Mouse (Mus musculus): ENCODE results near the gene Rbpj. TPM values are rescaled to one million over a fixed set of nuclear protein-coding genes. Genes with fewer than 3 reads are reported as not detected.

Gene Rbpj
- polyA plus RNA-seq, 1 experiment = 25.7 TPM

- DNase-seq = no peak
- Histone ChIP-seq H3K4me3 (ENCODE audit: control insufficient read depth, insufficient read depth, low read length) (no peak overlapping the region), H3K27me3 (ENCODE audit: control insufficient read depth, insufficient read depth, low read length) (no peaks in the 10 kb centered on the region), H3K36me3 (ENCODE audit: control insufficient read depth, insufficient read depth, low read length) (no peaks in the 10 kb centered on the region), H3K27ac (ENCODE audit: control insufficient read depth, insufficient read depth, low read length) (no peak overlapping the region), H3K4me1 (replicated peaks; ENCODE audit: control insufficient read depth, insufficient read depth, low read length) (no peaks in the 10 kb centered on the region)
- TF ChIP-seq POLR2A (IDR thresholded peaks at IDR 0.05; ENCODE audit: control insufficient read depth, extremely low read depth, insufficient read depth, low read length, poor library complexity) (no peak), CTCF (IDR thresholded peaks at IDR 0.05; ENCODE audit: borderline replicate concordance, control insufficient read depth, extremely low read depth, insufficient read depth, low read length, poor library complexity) (no peak)
- 94% methylated on average over 7 of the region's 7 CpGs for WGBS
Measured at GRCm38 (mm10) chr5:53561160-53561559, 95.2 kb downstream of the Rbpj start.

- H3K4me3 ChIP-seq (ENCODE audit: control insufficient read depth, insufficient read depth, low read length) = no peak overlapping the region
- no peak overlapping the region for H3K27ac ChIP-seq (ENCODE audit: control insufficient read depth, insufficient read depth, low read length)
- no peaks in the 10 kb centered on the region for H3K27me3 ChIP-seq (ENCODE audit: control insufficient read depth, insufficient read depth, low read length)
- H3K4me1 ChIP-seq (replicated peaks; ENCODE audit: control insufficient read depth, insufficient read depth, low read length) = peaks cover 7% of the 10 kb centered on the region
- no peak for DNase-seq
- WGBS = 97% methylated on average over 19 of the region's 19 CpGs
- TF ChIP-seq POLR2A (IDR thresholded peaks at IDR 0.05; ENCODE audit: control insufficient read depth, extremely low read depth, insufficient read depth, low read length, poor library complexity) (no peak), CTCF (IDR thresholded peaks at IDR 0.05; ENCODE audit: borderline replicate concordance, control insufficient read depth, extremely low read depth, insufficient read depth, low read length, poor library complexity) (no peak)
- no peaks in the 10 kb centered on the region for H3K36me3 ChIP-seq (ENCODE audit: control insufficient read depth, insufficient read depth, low read length)
Measured at GRCm38 (mm10) chr5:53564309-53564708, 98.4 kb downstream of the Rbpj start.

DNA sequence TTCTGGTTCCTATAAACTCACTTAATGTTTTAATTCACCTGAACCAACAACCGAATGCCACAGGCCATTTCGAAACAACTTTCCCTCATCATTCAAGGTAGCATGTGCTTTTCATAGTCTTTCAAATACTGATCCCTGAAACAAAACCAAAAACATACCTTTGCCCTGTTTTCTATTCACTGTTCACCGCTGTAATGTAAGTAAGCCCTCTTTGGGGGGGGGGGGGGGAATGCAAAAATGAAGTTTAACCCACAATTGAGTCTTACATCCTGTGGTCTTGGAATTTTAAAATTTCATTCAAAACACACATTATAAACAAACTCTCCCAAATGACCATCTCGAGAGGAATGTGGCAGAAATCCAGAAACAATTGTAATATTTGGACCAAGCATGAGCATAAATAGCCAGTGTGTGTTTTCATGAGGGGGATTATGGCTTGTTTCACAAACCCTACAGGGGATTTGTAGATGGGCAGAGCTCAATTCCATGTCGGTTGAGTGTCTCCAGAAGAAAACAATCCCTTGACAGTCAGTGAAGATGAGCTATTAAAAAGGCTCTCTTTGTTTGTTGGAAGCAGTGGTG is 99.4 kb downstream of the Rbpj start:
- Histone ChIP-seq H3K27me3 (ENCODE audit: control insufficient read depth, insufficient read depth, low read length) (no peaks in the 10 kb centered on the region), H3K27ac (ENCODE audit: control insufficient read depth, insufficient read depth, low read length) (no peak overlapping the region), H3K4me3 (ENCODE audit: control insufficient read depth, insufficient read depth, low read length) (no peak overlapping the region), H3K36me3 (ENCODE audit: control insufficient read depth, insufficient read depth, low read length) (no peaks in the 10 kb centered on the region), H3K4me1 (replicated peaks; ENCODE audit: control insufficient read depth, insufficient read depth, low read length) (peaks cover 7% of the 10 kb centered on the region)
- TF ChIP-seq CTCF (IDR thresholded peaks at IDR 0.05; ENCODE audit: borderline replicate concordance, control insufficient read depth, extremely low read depth, insufficient read depth, low read length, poor library complexity) = no peak
- TF ChIP-seq POLR2A (IDR thresholded peaks at IDR 0.05; ENCODE audit: control insufficient read depth, extremely low read depth, insufficient read depth, low read length, poor library complexity) = no peak
- DNase-seq = no peak
- 94% methylated on average over 5 of the region's 5 CpGs for WGBS

DNA sequence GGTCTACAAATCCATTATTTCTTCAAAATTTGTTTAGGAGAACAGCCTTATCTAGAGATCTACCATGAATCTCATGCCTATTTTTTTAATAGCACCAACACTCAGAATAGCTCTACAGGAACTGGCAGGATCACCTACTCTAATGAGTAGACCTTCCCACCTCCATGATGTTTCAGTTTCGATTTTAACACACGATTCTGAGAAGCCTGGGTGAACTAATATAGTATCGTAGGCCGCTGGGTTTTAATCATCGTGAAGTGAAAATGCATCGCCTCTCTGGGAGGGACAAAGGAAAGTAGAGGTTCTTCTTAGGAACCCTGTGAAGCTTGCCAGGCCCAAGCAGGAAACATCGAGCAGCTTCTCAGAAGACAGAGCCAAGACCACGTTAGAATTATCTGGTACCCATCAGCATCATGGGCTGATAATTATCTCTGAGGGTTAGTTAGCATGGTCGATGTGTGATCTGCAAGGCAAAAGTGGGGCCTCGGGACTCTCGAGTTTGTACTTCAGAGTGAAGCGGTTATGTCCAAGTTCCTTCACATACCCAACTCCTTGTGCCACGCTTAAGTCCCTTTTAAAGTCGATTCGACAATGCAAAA is 100.6 kb downstream of the Rbpj start:
- no peaks in the 10 kb centered on the region for H3K27me3 ChIP-seq (ENCODE audit: control insufficient read depth, insufficient read depth, low read length)
- H3K4me1 ChIP-seq (replicated peaks; ENCODE audit: control insufficient read depth, insufficient read depth, low read length) = peaks cover 7% of the 10 kb centered on the region
- WGBS = 41% methylated on average over 15 of the region's 15 CpGs
- H3K4me3 ChIP-seq (ENCODE audit: control insufficient read depth, insufficient read depth, low read length) = peak overlapping the region; percentile 23
- no peaks in the 10 kb centered on the region for H3K36me3 ChIP-seq (ENCODE audit: control insufficient read depth, insufficient read depth, low read length)
- DNase-seq = no peak
- H3K27ac ChIP-seq (ENCODE audit: control insufficient read depth, insufficient read depth, low read length) = 0 out of 2 replicates have a peak overlapping the region, but pooled peaks have one; percentile 15
- no peak for TF ChIP-seq CTCF (IDR thresholded peaks at IDR 0.05; ENCODE audit: borderline replicate concordance, control insufficient read depth, extremely low read depth, insufficient read depth, low read length, poor library complexity)
- 0 out of 2 replicates have a peak, but pooled peaks have one; percentile 20 for TF ChIP-seq POLR2A (IDR thresholded peaks at IDR 0.05; ENCODE audit: control insufficient read depth, extremely low read depth, insufficient read depth, low read length, poor library complexity)

GRCm38 (mm10) chr5:53572496-53572895 is 106.5 kb downstream of the Rbpj start:
- TF ChIP-seq POLR2A (IDR thresholded peaks at IDR 0.05; ENCODE audit: control insufficient read depth, extremely low read depth, insufficient read depth, low read length, poor library complexity) (no peak), CTCF (IDR thresholded peaks at IDR 0.05; ENCODE audit: borderline replicate concordance, control insufficient read depth, extremely low read depth, insufficient read depth, low read length, poor library complexity) (no peak)
- no peak for DNase-seq
- Histone ChIP-seq H3K36me3 (ENCODE audit: control insufficient read depth, insufficient read depth, low read length) (no peaks in the 10 kb centered on the region), H3K27ac (ENCODE audit: control insufficient read depth, insufficient read depth, low read length) (no peak overlapping the region), H3K4me1 (replicated peaks; ENCODE audit: control insufficient read depth, insufficient read depth, low read length) (no peaks in the 10 kb centered on the region), H3K27me3 (ENCODE audit: control insufficient read depth, insufficient read depth, low read length) (no peaks in the 10 kb centered on the region), H3K4me3 (ENCODE audit: control insufficient read depth, insufficient read depth, low read length) (no peak overlapping the region)
- WGBS = 64% methylated on average over 5 of the region's 5 CpGs

- H3K27me3 ChIP-seq (ENCODE audit: control insufficient read depth, insufficient read depth, low read length) = no peaks in the 10 kb centered on the region
- no peak overlapping the region for H3K27ac ChIP-seq (ENCODE audit: control insufficient read depth, insufficient read depth, low read length)
- H3K4me1 ChIP-seq (replicated peaks; ENCODE audit: control insufficient read depth, insufficient read depth, low read length) = no peaks in the 10 kb centered on the region
- 92% methylated on average over 3 of the region's 3 CpGs for WGBS
- no peaks in the 10 kb centered on the region for H3K36me3 ChIP-seq (ENCODE audit: control insufficient read depth, insufficient read depth, low read length)
- no peak for TF ChIP-seq CTCF (IDR thresholded peaks at IDR 0.05; ENCODE audit: borderline replicate concordance, control insufficient read depth, extremely low read depth, insufficient read depth, low read length, poor library complexity)
- TF ChIP-seq POLR2A (IDR thresholded peaks at IDR 0.05; ENCODE audit: control insufficient read depth, extremely low read depth, insufficient read depth, low read length, poor library complexity) = no peak
- no peak overlapping the region for H3K4me3 ChIP-seq (ENCODE audit: control insufficient read depth, insufficient read depth, low read length)
- no peak for DNase-seq
Measured at GRCm38 (mm10) chr5:53574883-53575442, 109.0 kb downstream of the Rbpj start.
